Mouse (Mus musculus) right cerebral cortex, postnatal 14 days (tissue): ENCODE measurements at regions not wholly inside any gene's neighbourhood (a gene's known extent, or its start where the extent isn't known, plus 50 kb on each side); places are given as distances from the start of the nearest gene placed in this dataset.
A peak's percentile ranks its signal among the peaks of the same experiment; 100 is the strongest.

Source experiments
- DNase-seq: peaks from one replicate; pipeline ENCODE4 v3.0.0; 2022

- DNase-seq = no peak
These were observed 611.8 kb downstream of the Snca start for GRCm38 (mm10) chr6:60217840-60218239.

- peak; percentile 6 for DNase-seq
These were observed 628.1 kb downstream of the Snca start for GRCm38 (mm10) chr6:60201548-60201947.
